Mouse (Mus musculus) gonadal fat pad, adult 2 months (tissue): ENCODE data around the gene Psmc3. TPM values are rescaled to one million over a fixed set of nuclear protein-coding genes. Genes with fewer than 3 reads are reported as not detected.
"Not testable (repeated sequence)": the region's sequence is repeated elsewhere in the genome, so short reads cannot be mapped to it uniquely, and the experiment has no call there.

Source experiments
- DNase-seq: peaks from one replicate; pipeline ENCODE4 v3.0.0-alpha.2; 2012; ENCODE audit warnings: low read depth
- polyA plus RNA-seq: library from polyadenylated mRNA; depleted of rRNA; stranded (reverse); fragments of >200 nt; gene quantifications from 2 replicates; pipeline ENCODE4 v1.2.3, GENCODE M21; 2012

The Psmc3 gene
- polyA plus RNA-seq, 1 experiment = 103 TPM

DNA sequence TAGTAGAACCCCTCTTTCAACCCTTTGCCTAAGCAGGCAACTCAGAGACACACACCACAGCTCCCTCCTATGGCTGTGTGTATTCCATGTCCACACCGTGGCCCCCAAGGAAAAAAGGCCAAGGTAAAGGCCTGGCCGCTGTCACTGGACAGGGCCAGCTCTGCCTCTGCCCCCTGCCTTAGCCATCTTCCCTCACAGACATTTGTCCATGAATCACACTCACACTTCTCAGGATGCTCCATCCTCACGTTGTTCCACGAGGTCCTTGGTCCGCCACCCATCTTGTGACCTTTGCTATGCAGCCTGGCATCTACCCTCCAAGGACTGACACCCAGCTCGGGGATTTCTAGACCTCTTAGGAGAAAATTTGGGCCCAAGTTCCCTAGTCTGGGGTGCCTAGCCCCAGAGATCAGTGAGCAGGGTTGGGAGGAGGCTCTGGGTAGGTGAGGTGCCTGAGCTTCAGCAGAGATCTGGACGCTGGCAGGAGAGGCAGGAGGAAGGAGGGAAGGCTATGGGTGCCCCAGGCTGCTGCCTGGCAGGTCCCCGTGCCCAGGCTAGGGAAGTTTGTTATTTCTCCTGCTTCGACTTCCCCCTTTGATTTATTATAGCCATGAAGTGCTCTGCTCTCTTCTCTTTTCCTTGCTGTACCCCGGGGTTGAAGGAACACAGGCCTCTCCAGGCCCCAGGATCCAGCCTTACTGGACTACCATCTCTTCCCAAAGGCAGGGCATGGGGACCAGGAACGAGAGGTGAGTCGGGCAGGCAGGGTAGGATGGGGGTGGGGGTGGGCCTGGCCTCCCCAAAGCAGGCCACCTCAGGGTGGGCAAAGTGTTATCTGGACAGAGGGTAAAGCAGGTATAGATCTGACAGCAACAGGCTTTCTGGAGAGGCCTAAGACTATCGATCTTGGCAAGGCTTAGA is 28.2 kb downstream of the Psmc3 start, which contains the start of gene Spi1:
Gene Spi1, plus strand, starts transcription at position 616 of the 921 bp plus-strand sequence.
- DNase-seq = no peak

DNA sequence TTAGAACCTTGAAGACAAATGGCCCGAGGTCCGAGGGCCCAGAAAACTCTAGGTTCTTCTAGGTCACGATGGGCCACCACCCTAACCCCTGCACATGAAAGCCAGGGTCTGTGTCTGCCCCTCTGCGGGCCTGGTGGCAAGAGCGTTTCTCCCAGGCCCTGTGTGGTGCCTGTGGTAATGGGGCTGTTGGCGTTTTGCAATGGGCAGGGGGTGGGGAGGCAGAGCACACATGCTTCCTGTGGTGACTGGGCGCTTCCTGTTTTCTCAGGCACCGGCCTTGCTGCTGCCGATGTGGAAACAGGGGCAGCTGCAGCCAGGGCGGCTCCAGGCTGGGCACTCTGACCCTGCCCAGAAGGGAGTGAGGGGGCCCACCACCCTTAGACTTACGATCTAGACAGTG is 29.0 kb downstream of the Psmc3 start:
- DNase-seq = no peak

DNA sequence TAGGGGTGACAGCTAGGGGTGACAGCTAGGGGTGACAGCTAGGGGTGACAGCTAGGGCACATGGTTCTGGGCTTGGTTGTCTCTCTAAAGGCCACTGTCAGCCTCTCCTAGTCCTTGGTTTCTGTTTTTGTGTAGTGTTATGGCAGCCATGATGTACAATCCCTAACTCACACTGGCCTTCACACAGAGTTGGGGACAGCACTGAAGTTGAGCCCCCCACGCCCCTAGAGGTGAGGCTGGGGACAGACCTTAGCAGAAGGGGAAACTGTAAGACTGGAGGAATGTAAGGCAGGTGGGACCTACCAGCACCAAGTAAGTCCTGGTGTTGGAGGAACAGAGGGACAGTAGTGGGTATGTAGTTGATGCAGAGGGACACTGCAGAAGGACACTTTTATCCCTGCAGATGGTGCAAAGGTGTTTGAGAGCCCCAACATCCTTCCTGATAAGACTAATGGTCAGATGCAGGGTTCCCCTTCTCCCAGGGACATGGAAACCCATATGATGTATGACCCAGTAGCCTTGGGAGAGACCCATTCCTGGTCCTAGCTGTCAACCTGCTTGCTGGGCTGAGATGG is 29.6 kb downstream of the Psmc3 start:
- DNase-seq = no peak

DNA sequence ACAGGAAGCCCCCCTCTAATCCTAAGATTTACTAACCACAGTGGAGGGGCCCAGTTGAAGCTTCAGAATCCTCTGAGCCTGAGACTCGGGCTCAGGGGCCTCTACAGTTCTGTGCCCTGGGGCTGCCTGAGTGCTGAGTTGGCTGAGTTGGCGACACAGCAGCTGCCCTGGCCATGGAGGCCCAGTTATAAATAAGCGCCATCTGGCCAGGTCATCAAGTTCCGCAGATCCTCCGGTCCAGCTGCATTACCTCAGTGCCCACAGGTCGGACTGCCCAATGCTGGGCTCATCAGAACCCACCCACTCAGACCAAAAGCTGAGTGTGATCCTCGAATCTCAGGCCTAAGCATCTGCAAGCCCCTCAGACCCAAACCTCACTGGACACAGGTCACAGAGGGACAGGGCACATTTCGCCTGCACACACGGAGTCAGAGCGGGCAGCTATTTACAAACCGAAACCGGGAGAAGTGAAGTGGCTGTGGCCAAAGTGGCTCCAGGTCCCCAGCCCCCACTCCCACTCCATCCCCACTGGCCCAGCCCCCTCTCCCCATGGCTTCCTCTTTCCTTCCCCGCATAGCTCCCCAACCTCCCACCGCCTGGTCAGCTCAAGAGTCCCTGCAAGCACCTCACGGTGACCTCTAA is 30.5 kb downstream of the Psmc3 start:
- DNase-seq = no peak

DNA sequence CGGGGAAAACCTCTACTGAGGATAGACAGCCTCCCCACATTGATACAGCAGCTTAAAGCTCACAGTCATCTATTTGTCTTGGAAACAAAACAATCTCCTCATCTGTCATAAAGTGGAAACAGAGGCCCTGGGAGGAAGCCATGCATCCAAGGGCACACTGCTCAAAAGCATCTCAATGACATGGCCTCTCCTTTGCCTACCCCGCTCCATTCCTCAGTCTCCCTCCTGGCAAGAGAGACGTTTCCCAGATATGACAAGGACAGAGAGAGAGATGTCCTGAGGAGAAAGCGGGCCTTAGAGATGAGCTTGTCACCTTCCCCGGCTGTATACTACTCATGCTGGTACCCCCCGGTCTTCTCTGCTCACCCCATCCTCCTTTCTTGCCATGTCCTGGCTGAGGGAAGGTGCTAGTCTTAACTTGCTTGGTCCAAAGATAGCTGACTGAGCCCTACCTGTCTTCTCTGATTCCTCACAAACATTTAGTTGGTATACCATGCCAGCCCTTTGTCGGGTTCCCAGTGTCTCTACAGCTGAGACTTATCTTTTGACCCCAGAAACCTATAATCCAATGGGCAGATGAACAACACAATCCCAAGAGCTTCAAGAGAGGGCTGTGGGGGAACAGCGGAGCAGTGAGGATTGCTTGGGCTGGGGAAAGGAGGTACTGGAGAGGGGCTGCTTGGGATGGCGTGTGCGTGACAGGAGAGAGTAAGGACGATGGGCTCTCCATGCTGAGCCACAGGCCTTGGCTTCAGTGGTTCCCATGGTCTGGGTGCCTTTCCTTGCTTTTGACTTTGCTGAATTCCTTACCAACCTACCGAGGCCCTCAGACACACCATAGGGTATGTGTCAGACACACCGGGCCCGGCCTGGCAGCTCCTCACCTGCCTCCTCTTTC is 31.9 kb downstream of the Psmc3 start:
- no peak for DNase-seq

DNA sequence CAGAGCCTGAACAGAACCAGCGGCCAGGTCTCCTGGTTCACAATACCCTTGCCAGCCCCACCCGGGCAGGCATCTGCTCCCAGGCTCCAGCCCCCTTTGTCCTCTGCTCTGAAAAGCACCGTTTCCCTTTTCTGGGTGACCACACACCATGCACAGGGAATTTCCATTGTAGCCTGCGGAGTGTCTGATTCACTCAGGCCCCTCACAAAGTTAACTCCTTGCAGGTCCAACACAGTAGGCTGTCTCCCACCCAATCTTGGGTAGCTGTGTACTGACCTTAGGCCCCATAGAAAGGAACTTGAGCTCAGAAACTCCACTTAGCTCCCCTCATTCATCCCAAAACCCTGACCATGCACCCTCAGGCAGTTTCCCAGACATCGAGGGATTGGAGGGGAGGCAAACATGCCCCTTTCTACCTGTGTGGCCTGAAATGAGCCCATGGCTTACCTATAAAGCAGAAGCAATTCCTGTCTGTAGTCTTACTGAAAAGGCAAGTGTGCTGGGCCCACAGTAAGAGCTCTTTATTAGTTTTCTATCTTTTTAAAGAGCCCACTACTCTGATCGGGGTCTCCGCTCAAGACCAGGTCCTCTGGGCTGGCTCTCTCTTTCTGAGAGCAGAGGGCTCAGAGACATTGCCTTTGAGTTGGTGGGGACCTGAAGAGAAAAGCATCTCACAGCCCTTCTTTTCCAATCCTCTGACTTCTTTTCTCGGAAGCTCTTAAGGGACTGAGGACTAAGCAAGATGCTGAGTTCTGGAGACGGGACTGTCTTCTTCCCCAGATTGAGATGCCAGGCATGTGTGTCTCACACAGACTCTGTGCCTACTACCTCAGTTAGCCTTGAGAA is 32.8 kb downstream of the Psmc3 start:
- no peak for DNase-seq

DNA sequence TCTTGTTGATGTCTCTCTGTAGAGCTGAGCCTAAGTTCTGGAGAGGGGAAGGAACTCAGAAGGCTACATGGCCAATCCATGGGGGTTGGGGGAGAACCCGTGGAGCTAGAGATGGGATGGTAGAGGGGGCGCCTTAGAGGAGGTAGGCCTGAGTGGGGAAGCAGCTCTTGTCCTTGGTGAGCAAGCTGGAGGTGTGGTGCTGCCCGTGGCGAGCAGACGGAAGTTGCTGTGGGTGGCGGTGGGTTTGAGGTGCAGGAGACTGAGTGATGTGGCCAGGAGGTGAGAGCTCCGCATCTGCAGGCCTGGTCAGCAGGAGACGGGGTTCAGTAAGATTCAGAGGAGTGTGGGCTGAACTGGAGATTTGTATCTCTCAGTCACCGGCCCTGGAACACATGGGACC is 33.6 kb downstream of the Psmc3 start:
- DNase-seq = no peak

DNA sequence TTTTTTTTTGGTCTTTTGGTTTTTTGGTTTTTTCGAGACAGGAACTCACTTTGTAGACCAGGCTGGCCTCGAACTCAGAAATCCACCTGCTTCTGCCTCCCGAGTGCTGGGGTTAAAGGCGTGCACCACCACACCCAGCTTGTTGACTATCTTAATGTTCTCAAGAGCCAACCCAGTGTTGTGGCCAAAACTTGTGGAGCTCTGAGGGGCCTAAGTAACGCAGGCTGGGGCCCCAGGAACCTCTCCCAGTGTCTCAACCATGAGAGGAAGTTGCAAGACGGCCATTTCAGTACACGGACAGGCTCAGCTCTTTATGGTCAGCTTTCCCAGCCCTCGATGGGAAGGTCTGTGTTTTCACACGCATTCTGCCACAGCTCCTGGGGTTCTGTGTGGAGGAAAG is 35.2 kb downstream of the Psmc3 start:
- no peak for DNase-seq

DNA sequence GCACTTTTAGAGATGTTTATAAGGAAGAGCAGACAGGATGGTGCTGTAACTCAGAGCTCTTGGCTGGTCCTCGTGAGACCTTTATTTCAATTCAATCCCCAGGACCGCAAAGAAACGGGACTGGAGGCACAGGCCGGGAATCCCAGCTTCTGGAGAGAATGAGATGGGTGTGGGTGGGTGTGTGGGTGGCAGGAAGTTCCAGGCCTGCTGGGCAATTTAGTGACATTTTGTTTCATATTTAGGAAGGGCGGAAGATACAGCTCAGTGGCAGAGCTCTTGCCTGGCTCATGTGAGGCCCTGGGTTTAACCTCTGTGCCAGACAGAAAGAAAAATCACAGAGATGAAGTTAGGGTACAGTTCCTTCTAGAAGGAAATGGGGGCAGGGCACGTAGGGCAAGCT is 36.4 kb downstream of the Psmc3 start:
- no peak for DNase-seq

DNA sequence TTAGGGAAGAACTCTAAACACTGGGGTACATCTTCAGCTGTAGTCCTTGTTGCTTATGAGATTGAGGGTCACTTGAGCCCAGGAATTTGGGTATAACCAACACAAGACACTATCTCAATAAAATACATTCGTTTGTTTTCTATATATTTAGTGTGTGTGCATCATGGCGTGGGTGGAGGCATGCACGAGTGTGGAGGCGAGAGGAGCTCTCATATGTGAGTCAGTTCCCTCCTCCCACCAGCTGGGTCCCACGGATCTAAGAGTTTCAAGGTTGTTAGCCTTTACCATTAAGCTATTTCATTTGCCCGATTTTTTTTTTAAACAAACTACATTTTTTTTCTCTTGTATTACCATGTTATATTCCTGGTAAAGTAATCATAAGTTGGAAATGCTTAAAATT is 37.0 kb downstream of the Psmc3 start:
- DNase-seq = no peak

DNA sequence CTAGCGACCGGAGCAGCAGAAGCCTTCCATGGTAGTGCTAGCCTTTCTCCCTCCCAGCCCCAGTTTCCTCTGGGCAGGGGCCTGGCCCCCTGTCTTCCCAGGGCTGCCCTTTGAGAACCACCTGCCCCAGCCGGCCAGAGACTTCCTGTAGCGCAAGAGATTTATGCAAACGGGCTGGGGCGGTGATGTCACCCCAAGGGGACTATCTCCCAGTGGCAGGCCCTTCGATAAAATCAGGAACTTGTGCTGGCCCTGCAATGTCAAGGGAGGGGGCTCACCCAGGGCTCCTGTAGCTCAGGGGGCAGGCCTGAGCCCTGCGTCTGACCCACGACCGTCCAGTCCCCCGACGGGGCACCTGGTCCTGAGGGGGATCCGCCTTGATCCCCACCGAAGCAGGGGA is 42.7 kb downstream of the Psmc3 start:
- no peak for DNase-seq

DNA sequence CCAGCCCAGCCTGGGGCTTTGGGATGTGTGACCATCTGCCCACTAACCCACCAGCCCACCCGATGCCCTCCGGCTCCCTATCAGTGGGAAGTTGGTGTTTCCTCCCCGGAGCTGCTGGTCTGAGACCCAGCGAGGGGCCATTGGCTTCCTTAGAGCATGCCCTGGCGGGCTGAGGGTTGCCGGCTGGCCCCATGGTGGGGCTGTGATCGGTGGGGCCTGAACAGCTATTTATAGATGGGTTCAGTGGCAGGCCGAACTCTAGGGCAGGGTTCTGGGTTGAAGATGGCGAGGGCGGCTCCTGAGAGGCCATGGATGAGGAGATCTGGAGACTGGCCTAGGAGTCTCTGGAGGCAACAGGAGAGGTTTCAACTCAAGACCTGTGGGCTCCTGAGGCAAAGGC is 43.2 kb downstream of the Psmc3 start:
- no peak for DNase-seq

DNA sequence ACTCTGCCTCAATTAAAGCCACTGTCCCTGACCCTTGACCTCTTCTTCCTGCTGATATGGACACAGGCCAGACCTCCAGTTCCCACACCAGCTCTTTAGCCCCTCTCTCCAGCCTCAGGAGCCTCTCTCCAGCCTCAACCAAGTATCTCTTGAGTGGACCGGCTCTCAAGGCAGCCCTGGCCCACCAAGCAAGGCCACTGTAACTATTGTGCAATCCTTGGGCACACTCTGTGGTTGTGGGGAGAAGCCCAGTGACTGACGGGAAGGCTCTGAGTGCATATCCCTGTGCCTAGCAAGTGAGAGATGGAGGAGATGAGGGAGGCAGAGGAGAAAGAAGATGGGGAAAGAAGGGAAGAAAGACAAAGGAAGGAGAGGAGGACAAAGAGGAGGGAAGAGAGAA is 44.3 kb downstream of the Psmc3 start:
- no peak for DNase-seq

DNA sequence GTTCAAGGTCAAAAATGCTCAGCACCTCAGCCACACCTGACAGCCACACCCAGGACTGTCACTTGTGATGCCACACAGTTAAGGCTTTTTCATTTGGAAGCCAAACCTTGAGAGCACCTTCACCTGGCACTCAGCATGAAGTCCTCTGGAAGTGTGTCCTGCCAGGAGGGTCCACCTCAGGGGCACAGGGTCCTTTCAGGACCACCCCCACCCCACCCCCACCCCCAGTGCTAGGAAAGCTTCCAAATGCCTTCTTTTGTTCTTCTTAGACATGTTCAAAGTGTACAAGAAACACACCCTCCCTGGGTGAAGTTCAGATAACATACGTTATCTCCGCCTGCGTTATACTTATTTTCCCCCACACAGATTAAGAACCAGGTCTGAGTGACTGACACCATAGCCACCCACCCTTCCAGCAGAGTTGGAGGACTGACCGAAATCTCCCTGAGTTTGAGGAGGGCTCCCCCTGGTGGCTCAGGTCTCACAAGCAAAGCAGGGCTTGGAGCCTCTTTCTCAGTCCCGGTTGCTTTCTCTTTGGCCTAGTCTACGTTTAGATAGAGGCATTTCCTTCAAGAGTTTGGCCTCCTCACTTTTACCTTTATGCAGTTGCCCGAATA is 47.4 kb downstream of the Psmc3 start:
- no peak for DNase-seq

DNA sequence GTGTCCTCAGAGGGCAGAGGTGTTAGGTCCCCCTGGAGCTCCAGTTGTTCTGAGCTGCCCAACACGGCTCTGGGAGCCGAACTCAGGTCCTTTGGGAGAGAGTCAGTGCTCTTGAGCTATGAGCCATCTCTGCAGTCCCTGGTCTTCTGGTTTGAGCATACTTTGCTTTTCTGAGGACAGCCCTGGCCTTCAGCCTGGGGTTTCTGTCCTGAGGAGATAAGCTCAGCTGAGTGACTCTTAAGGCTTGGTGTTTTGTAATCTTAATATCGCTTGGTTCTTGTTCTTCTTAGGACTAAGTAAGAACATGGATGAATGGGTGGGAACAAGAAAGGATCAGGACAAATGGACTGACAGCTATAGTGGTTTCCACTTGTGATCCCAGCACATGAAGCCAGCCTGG is 54.3 kb downstream of the Psmc3 start:
- DNase-seq = no peak

DNA sequence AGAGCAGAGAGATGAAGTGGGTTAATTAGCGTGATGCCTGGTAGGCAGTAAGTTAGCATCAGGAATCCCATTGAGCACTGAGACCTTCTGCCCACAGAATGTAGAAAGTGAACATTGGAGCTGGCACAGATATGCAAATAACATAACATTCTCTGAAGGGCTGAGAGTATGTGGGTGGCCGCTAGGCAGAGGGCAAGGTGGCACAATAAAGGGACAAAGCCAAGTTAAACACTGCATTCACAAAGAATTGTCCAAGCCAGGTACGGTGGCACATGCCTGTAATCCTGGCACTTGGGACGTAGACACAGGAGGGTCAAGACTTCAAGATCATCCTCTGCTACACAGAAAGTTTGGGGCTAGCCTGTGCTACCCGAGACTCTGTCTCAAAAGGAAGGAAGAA is 55.4 kb downstream of the Psmc3 start:
- peak; percentile 68 for DNase-seq

DNA sequence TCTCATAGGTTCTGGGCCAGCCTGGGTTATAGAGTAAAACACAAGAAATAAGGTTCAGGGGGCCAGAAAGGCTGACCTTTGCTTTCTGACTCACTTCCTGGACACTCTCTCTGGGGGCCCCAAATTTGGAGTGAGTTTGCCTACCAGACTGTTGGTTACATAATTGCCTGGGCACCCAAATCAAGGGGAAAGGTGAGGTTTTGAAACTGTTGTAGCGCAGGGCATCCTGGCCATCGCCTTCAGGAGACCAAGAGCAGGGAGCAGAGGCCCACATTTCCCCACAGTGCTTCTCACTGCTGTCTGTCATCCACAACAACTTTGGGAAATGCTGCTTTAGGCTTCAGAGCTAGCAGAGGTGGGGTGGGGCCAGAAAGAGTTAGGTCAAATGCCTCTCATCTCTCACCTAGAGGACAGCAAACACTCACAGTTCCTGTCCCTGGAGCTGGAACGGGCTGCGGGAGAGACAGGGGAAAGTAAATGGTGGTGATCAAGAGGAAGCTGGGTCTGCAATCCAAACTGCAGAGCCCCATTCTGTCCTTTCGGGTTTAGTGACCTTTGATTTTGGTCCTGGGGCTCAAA is 56.1 kb downstream of the Psmc3 start:
- no peak for DNase-seq

DNA sequence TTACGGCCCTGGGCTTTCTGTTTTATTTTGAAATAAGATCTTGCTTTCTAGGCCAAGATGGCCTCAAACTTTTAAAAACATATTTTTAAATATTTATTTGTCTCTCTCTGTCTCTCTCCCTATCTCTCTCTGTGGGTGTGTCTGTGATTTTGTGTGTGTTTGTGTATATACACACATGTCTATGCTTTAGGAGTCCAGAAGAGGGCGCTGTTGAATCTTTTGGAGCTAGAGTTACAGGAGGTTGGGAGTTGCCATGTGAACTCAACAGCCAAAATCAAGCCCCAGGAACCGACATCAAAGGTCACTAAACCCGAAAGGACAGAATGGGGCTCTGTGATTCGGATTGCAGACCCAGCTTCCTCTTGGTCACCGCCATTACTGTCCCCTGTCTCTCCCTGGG is 56.6 kb downstream of the Psmc3 start:
- no peak for DNase-seq

DNA sequence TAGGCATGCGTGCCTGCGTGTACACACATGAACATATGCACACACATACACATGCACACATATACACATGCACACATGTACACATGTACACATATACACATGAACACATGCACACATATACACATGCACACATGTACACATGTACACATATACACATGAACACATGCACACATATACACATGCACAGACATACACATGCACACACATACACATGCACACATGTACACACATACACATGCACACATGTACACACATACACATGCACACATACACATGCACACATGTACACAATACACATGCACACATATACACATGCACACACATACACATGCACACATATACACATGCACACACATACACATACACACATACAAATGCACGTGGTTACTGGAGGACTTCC is 58.0 kb downstream of the Psmc3 start:
- DNase-seq = not testable (repeated sequence)

DNA sequence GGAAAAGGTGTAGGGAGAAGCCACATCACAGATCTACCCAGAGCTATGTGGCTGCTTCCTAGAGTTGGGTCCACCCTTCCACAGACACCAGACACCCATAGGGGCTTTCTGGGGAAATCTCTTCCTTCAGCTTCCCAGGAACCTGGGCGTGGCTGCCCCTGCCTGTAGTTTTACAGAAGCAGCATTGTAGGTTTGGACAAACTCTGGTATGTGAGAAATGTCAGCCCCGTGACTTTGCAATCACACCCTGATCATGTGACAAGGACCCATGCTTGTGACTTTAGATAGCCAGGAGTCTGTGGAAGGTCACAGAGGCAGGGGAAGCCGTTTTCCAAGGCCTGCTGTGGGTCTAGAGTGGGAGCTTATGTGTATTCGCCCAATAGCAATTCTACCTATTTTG is 58.7 kb downstream of the Psmc3 start:
- no peak for DNase-seq
